Mouse (Mus musculus) large intestine, adult 2 months (tissue): ENCODE results near the gene Pde1c. TPM values are rescaled to one million over a fixed set of nuclear protein-coding genes. Genes with fewer than 3 reads are reported as not detected.

Source experiments
- DNase-seq: peaks from one replicate; pipeline ENCODE4 v3.0.0-alpha.2; 2012; ENCODE audit warnings: low read depth, low spot score
- WGBS: fragments of 180-500 bp; shearing (Covaris S2); methylation state at CpG from one replicate; pipeline ENCODE4 v1.1.7; 2018; 5-methylcytosine and 5-hydroxymethylcytosine counted together
- polyA plus RNA-seq: library from polyadenylated mRNA; depleted of rRNA; stranded (reverse); fragments of >200 nt; gene quantifications from 2 replicates; pipeline ENCODE4 v1.2.3, GENCODE M21; 2012

Pde1c gene
- polyA plus RNA-seq, 1 experiment, result 0.36 TPM

DNA sequence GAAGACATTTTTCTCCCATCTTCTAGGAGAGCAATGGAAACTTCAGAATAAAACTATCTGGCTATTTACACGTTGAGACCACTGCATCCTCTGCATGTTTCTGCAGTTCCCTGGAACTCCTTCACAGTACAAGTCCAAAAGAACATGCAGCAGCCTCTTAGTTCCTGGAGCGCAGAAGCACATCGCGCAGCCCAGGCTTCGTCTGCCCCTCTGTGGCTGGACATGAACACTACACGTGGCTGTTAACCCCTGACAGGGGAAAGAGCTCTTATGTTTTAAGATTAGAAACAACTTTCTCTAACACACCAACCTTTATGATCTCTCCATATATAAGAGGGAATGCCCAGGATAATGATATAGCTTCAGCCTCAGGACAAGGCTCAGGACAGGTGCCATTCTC is 92.3 kb downstream of the Pde1c start:
- no peak for DNase-seq
- 27% methylated on average over 6 of the region's 6 CpGs for WGBS

DNA sequence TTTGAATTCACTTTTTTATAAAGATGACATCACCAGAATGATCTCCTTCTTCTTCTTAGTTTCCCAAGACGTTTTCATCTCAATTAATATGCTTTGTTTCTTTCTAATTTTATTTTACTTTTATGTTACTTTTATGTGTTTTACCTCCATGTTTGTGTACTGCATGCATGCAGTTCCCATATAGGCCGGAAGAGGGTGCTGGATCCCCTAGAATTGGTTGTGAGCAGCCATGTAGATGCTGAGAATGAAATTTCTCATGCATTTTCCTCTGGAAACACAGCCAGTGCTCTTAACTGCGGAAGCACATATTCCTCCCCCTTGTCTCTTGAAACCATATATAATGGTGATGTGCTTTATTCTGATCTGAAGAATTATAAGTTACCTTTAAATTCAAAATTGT is 110.8 kb downstream of the Pde1c start:
- DNase-seq, result no peak
- WGBS, result 49% methylated on average over 3 of the region's 3 CpGs

GRCm38 (mm10) chr6:56447917-56448316 is 121.0 kb downstream of the Pde1c start:
- DNase-seq, result no peak
- WGBS, result 30% methylated on average over 2 of the region's 2 CpGs

DNA sequence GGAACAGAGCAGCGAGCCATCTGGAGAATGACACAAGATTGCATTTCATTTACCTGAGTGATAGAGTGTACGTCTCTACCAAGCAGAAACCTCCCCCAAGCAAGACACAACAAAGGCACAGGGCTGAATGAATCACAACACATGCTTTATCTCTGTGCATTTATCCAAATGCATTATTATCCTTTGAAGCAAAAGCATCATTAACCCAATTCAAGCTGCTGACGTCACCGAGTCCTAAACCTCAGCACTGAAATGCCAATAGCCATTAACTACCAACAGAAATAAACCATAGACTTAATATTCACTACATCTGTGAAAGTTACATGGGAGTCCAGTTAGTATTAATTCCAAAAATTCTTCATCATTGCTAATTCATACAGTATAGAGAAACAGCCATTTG is 127.4 kb downstream of the Pde1c start:
- WGBS, result 86% methylated on average over 4 of the region's 4 CpGs
- no peak for DNase-seq

GRCm38 (mm10) chr6:56425846-56426245 is 143.1 kb downstream of the Pde1c start:
- WGBS, result 80% methylated on average over 5 of the region's 5 CpGs
- DNase-seq, result no peak

- 62% methylated on average over 3 of the region's 3 CpGs for WGBS
Observed at GRCm38 (mm10) chr6:56422866-56423265, 146.0 kb downstream of the Pde1c start.

DNA sequence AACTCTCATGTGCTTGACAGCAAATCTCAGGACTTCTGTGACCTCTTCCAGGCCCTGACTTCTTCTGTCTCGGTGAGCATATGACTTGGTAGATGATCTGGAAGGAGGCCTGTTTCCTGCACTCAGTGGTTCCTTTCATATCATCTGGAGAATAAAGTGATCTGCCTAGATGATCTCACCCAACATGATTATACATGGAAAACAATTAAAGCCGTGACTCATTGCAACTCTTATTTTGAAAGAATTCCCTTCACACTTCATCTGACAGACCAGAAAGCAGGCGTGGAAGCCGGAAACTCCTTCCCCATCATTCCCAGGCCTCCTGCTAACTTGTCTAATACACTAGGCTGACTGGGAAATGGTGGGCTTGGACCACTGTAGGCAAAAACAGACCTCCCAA is 152.7 kb downstream of the Pde1c start:
- DNase-seq, result no peak
- 66% methylated on average over 4 of the region's 4 CpGs for WGBS

More at GRCm38 (mm10) chr6:56422866-56423265, 146.0 kb downstream of the Pde1c start:
- no peak for DNase-seq

- WGBS, result 68% methylated on average over 5 of the region's 5 CpGs
- no peak for DNase-seq
Observed at GRCm38 (mm10) chr6:56389178-56389577, 179.7 kb downstream of the Pde1c start.

GRCm38 (mm10) chr6:56376359-56376758 is 192.5 kb downstream of the Pde1c start:
- 88% methylated on average over 3 of the region's 3 CpGs for WGBS
- DNase-seq, result no peak

GRCm38 (mm10) chr6:56374180-56374579 is 194.7 kb downstream of the Pde1c start:
- DNase-seq, result no peak
- 93% methylated on average over 5 of the region's 5 CpGs for WGBS

DNA sequence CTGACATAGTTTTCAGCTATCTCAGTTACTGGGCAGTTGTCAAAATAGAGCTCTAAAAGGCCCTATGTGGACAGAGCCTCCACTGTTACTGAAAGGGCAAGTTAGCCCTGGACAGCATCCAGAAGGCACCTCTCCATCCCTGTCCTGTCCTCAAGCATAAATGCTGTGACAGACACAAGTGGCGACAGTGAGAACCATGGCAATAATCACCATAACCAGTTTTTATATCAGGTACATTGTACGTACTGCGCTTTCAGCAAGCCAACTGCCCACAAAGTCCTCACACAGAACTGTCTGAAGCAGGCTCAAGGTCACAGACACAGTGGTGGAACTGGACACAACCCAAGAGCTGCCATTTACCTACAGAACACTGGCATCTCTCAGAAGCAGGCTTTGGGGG is 195.2 kb downstream of the Pde1c start:
- WGBS, result 85% methylated on average over 3 of the region's 3 CpGs
- no peak for DNase-seq

DNA sequence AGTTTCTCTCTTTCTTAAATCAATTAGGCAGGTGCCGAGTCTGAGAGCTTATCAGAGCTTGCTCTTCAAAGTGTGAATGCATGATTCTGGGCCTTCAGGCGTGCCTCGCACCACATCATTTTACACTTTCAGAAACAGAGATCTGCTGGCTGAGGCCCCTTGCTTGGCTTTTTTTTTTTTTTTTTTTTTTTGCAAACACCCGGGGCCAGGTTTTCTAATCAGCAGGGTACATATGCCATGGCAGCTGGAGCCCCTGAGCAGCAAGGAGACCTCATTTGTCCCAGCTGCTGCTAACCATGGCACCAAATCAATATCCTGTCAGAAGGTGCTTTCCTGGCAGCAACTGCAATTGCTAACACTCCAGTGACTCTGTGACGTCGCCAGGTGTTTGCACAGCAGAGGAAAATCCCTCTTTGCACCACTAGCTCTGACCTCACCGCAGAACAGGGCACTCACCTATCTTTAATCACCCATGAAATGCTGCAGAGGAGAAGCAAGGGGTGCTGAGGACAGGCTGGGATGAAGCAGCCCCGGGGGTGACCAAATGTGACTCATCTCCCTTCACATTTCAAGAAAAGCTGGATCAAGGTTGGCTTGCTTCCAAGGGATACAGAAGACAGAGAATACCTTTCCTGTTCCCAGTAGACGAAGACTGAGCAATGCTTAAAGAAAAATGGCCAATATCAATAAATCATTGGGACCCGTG is 195.7 kb downstream of the Pde1c start:
- 31% methylated on average over 10 of the region's 10 CpGs for WGBS
- no peak for DNase-seq

DNA sequence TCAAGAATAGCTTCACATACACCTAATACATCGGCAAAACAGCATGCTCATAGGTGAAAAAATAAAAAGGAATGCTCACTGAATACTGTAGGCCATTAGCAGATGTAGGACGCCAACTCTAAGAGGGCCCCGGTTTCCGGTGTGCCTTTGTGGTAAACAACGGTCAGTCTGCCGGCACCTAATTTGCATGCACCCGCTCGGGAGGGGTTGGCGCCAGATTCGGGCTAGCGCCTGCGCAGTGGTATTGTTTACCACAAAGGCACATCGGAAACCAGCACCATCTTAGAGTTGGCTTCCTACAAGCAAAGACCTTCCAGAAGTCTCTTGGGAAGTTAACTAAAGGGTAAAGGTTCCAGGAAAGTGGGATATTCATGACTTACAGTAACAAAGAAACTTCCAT is 199.4 kb downstream of the Pde1c start:
- WGBS, result 85% methylated on average over 13 of the region's 13 CpGs

GRCm38 (mm10) chr6:56368116-56368515 is 200.8 kb downstream of the Pde1c start:
- WGBS, result 29% methylated on average over 1 of the region's 1 CpGs
- no peak for DNase-seq

More for the DNA sequence above, 199.4 kb downstream of the Pde1c start:
- no peak for DNase-seq

DNA sequence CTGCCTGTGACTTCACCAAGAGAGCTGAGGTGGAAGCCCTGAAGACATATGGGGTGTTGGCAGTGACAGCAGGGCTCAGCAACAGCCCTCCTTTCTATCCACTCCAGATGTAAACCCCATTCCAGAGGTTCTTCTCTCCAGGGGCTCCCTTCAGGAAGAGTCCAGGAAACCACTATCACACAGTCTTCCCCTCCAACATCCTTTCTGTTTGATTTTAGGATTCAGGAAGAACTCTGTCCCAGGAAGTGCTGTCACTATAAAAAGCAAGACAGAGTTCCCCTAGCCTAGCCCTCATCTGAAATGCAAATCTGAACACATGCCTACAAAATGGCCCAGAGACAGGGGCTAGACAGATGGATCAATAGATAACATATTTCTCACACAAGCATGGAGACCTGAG is 201.6 kb downstream of the Pde1c start:
- DNase-seq, result no peak

- WGBS, result 5% methylated on average over 5 of the region's 5 CpGs
- DNase-seq, result peak; percentile 44
Observed at GRCm38 (mm10) chr6:56362650-56363049, 206.3 kb downstream of the Pde1c start.

DNA sequence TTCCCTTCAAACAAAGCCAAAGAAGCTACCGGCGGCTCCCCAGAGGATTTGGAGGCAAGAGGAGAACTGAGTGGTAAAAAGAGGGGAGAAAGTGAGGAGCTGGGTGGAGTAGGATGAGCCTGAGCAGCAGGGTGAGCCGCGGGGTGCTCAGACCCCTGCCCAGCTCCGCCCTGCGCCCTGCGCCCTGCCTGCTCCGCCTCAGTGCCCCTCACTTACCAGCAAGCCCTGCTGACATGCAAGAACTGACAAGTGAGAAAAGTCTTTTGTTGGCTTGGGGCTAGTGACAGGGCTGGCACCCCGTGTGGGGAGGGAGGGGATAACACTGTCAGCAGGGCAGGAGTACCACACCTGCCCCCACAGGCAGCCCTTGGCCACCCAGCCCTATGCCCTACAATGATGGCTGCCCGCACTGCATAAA is 206.8 kb downstream of the Pde1c start:
- WGBS, result 3% methylated on average over 10 of the region's 10 CpGs
- no peak for DNase-seq

GRCm38 (mm10) chr6:56361348-56362127 is 207.4 kb downstream of the Pde1c start:
- DNase-seq, result no peak
- WGBS, result 5% methylated on average over 19 of the region's 19 CpGs

DNA sequence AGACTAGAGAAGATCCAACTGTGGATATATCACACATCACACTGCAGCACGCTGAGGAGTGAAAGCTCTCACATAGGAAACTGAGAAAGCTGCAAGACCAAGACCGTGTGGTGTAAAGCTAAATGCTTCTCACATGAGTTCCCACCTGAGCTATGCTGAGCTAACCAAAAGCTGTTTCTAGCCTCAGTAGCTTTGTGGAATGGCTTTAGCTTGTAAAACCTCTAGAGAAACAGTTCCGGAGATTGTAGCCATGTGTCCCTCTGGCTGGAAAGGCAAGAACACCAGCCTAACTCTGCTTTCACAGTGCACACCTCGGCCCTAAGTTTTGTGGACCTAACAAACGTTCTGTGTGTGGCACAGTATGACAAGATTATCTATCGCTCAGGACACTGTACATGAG is 208.8 kb downstream of the Pde1c start:
- DNase-seq, result no peak
- WGBS, result 57% methylated on average over 6 of the region's 6 CpGs

GRCm38 (mm10) chr6:56359126-56359525 is 209.8 kb downstream of the Pde1c start:
- 54% methylated on average over 3 of the region's 3 CpGs for WGBS
- no peak for DNase-seq

DNA sequence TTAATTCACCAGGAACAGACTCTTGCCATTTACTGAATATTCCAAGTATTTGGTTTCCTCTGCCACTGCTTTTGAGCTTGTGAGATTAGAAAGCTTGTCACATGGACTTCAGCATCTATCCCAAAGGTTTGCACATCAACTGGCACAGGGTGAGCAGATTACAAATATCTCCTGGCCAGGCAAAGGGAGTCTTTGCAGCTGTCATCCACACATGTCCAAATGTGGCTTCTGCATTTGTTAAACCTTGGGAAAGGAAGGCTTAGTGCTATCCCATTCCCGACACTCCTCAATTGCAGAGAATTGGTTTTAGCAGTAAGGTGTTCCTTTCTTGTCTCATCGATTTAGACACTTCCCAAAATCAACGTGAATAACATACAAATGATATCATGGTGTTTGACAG is 221.7 kb downstream of the Pde1c start:
- WGBS, result 82% methylated on average over 3 of the region's 3 CpGs

More for the DNA sequence above, 221.7 kb downstream of the Pde1c start:
- no peak for DNase-seq
